Mouse (Mus musculus) limb, embryonic 13.5 days (tissue): ENCODE results near the gene Sh3gl2. TPM values are rescaled to one million over a fixed set of nuclear protein-coding genes. Genes with fewer than 3 reads are reported as not detected.
A peak's percentile ranks its signal among the peaks of the same experiment; 100 is the strongest.

ENCODE experiments used
- ATAC-seq: fragments of 200-750 bp; cut with Nextera tagmentation; 2 replicates; pipeline ENCODE4 v1.8.0; 2017; ENCODE audit warnings: low read depth, moderate number of reproducible peaks, moderate TSS enrichment; ENCODE audit not compliant: low FRiP score
- H3K27ac ChIP-seq: fragments of 300-500 bp; sonication (generic); 2 replicates; pipeline ENCODE4 v1.5.1; 2015; ENCODE audit warnings: inconsistent platforms, mild to moderate bottlenecking, moderate library complexity
- H3K27me3 ChIP-seq: fragments of 300-500 bp; sonication (generic); 2 replicates; pipeline ENCODE4 v1.6.1; 2015; ENCODE audit warnings: mild to moderate bottlenecking, inconsistent platforms
- H3K36me3 ChIP-seq: fragments of 300-500 bp; sonication (generic); 2 replicates; pipeline ENCODE4 v1.6.1; 2015; ENCODE audit warnings: inconsistent platforms, mild to moderate bottlenecking, moderate library complexity
- H3K4me1 ChIP-seq: fragments of 300-500 bp; sonication (generic); 2 replicates; pipeline ENCODE4 v1.6.1; 2015; ENCODE audit warnings: inconsistent platforms
- H3K4me2 ChIP-seq: fragments of 300-500 bp; sonication (generic); replicated peaks from 2 replicates; pipeline ENCODE4 v1.6.1; 2015; ENCODE audit warnings: inconsistent platforms, mild to moderate bottlenecking, moderate library complexity
- H3K4me3 ChIP-seq: fragments of 300-500 bp; sonication (generic); 2 replicates; pipeline ENCODE4 v1.5.1; 2015; ENCODE audit warnings: moderate library complexity, mild to moderate bottlenecking, inconsistent platforms
- H3K9ac ChIP-seq: fragments of 300-500 bp; sonication (generic); 2 replicates; pipeline ENCODE4 v1.6.1; 2015; ENCODE audit warnings: mild to moderate bottlenecking, inconsistent platforms
- H3K9me3 ChIP-seq: fragments of 300-500 bp; sonication (generic); 2 replicates; pipeline ENCODE4 v1.6.1; 2016; ENCODE audit warnings: inconsistent platforms
- WGBS: fragments of 180-500 bp; shearing (Covaris S2); methylation state at CpG from one replicate; pipeline ENCODE4 v1.1.7; 2015; 5-methylcytosine and 5-hydroxymethylcytosine counted together
- polyA plus RNA-seq: library from polyadenylated mRNA; unstranded; fragments of >200 nt; fragmentation: Nextera tagmentation; extraction: Ambion mirVana; gene quantifications from 2 replicates; pipeline ENCODE4 v1.2.1, GENCODE M21; 2015

Gene Sh3gl2
- polyA plus RNA-seq, 1 experiment from 2014 or later: 4.0 TPM

DNA sequence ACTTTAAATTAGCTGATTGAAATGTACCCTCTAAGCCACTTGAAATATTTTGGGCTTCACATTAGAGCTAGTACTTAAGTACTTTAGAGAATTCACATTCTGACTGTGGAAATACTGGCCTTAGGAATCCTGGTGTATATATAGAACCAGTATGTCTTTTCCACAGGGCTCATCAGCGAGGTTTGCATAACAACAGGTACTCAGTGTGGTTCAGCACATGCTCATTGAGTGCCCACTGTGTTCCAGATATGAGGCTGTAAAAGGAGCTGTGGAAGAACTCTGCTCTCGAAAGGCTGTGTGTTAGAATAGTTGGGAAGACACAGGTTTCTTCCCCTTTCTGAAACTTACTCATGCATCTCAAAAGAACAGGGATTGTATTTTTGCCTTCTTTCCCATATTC is 302.1 kb downstream of the Sh3gl2 start:
- Histone ChIP-seq H3K4me3 (no peak overlapping the region), H3K9ac (no peak overlapping the region), H3K36me3 (no peaks in the 10 kb centered on the region), H3K27me3 (peaks cover 3% of the 10 kb centered on the region), H3K27ac (no peak overlapping the region), H3K9me3 (no peaks in the 10 kb centered on the region), H3K4me2 (no peak overlapping the region), H3K4me1 (peaks cover 6% of the 10 kb centered on the region)
- WGBS: 62% methylated on average over 2 of the region's 2 CpGs
- no peak for ATAC-seq

DNA sequence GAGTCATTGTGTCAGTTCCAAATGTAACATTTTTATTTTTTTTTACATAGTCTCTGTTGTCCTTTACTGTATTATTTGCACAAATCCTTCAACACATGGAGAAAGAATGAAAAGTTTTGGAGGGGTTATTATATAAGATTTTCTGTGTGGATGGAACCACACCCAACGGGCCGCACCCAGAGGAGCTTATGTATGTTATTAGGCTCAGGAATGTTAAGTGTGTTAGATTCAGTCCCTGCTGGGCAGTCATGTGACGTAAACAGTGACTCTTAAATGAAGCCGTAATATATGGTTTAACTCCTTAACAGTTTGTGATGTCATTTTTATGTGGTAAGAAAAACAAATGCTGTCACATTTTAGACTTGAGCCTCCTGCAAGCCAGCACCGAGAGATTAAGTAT is 302.6 kb downstream of the Sh3gl2 start:
- 45% methylated on average over 5 of the region's 5 CpGs for WGBS
- H3K4me3 ChIP-seq: no peak overlapping the region
- no peaks in the 10 kb centered on the region for H3K36me3 ChIP-seq
- H3K9me3 ChIP-seq: no peaks in the 10 kb centered on the region
- no peak for ATAC-seq
- no peak overlapping the region for H3K27ac ChIP-seq
- H3K27me3 ChIP-seq: peaks cover 8% of the 10 kb centered on the region
- H3K4me2 ChIP-seq: no peak overlapping the region
- H3K4me1 ChIP-seq: peaks cover 6% of the 10 kb centered on the region
- no peak overlapping the region for H3K9ac ChIP-seq

DNA sequence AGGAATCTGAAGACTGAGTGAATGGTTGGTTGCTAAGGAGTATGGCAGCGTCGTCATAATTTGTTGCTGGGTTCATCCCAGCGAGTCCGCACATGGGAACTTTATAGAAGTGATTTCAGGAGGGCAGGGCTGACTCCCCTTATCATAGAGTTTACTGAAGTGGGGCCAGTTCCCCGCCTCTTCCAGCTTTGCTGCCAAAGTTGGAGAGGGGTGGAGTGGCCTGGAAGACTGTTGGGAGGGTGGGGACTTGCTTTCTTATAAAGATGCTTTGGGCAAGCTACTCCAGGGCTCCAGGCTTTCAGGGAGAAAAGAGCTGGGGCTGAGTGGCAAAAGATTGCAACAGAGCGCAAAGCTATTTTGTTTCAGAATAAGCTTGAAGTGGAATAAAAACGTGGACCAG is 308.4 kb downstream of the Sh3gl2 start:
- Histone ChIP-seq H3K9ac (no peak overlapping the region), H3K4me2 (peak overlapping the region; percentile 99), H3K27ac (no peak overlapping the region), H3K4me1 (peaks cover 14% of the 10 kb centered on the region), H3K4me3 (no peak overlapping the region; the same call in 1 of the 2 replicates), H3K36me3 (no peaks in the 10 kb centered on the region), H3K27me3 (peaks cover 41% of the 10 kb centered on the region), H3K9me3 (no peaks in the 10 kb centered on the region)
- WGBS: 32% methylated on average over 7 of the region's 7 CpGs
- ATAC-seq: no peak

DNA sequence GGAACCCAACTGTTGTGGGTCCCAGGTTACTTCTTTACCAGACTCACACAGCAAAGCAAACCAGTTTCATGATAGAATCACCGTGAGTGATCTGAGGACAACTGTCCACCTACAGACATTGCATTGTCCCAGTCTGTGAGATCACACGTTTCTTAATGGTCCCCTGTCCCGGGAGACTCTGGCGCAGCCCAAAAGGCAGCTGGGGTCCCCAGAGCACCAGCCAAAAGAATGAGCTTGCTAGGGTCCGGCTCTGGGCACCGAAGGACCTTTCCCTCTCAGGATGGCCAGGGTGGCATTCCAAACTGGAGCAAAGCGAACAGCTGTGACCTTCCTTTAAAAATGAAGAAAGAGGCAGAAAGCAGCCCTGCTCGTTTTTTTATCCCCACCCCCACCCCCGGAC is 308.9 kb downstream of the Sh3gl2 start, which contains the start of gene Adamtsl1:
Gene Adamtsl1 (plus strand): TSS at position 381 of the 400 bp plus-strand sequence.
- H3K9ac ChIP-seq: peak within 1 kb of the TSS; percentile 68
- peak within 1 kb of the TSS; percentile 99 for H3K4me2 ChIP-seq
- H3K4me3 ChIP-seq: peak within 1 kb of the TSS; percentile 58
- H3K9me3 ChIP-seq: no peaks in the 10 kb centered on the region
- peaks cover 14% of the 10 kb centered on the region for H3K4me1 ChIP-seq
- WGBS: 3% methylated on average over 9 of the region's 9 CpGs
- ATAC-seq: no peak
- H3K27me3 ChIP-seq: peaks cover 41% of the 10 kb centered on the region
- H3K27ac ChIP-seq: no peak within 1 kb of the TSS
- no peaks in the 10 kb centered on the region for H3K36me3 ChIP-seq

DNA sequence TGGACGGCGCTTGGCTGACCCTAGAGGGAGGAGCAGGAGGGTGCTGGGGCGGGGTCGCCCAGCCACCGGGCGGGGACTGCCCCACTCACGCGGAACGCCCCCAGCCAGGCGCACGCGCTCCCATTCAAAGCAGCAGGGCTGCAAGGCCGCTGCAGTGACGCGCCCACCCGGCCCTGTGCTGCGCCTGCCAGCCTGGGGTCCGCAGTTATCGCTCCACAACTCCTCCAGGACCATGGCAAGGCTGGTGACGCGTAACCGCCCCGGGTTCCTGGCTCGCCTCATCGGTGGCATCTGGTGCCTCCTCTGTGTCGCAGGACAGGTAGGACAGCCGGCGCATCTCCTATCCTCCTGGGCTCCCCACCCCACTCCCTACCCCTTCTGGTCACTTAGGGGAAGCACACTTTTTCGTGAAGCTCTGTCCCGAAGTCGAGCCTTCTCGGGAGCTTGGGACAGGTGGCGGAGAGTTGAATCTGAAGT is 309.3 kb downstream of the Sh3gl2 start:
- Histone ChIP-seq H3K9me3 (no peaks in the 10 kb centered on the region), H3K36me3 (no peaks in the 10 kb centered on the region), H3K4me1 (peaks cover 14% of the 10 kb centered on the region), H3K27me3 (peaks cover 41% of the 10 kb centered on the region), H3K27ac (no peak overlapping the region), H3K9ac (peak overlapping the region; percentile 68), H3K4me2 (peak overlapping the region; percentile 99), H3K4me3 (peak overlapping the region; percentile 58)
- under 1% methylated on average over 33 of the region's 33 CpGs for WGBS
- ATAC-seq: peak; percentile 91

DNA sequence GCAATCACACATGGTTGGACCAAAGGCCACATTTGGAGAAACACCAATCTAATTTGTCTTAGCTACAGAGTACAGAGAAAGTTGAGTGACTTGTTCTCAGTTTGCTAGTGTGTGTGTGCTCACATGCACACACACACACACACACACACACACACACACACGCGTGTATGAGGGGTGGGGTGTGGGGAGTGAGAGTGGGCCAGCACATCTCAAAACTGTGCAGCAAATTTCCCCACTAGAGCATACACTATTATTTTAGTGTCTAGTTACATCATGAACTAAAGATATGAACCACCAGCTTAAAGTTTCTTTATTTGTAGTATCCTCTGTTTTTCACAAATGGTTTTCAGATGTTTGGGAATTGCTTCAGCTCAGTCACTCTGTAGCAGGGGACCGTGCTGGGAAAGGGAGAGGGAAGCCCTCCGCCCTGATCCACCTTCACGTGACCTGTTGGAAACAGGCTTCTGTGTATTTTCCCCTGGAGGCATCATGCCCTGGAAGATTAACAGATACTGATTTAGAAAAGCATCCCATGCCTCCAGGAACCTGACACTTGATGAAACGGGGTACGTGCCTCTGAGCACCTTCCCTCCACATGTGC is 322.1 kb downstream of the Sh3gl2 start:
- no peaks in the 10 kb centered on the region for H3K36me3 ChIP-seq
- H3K27me3 ChIP-seq: no peaks in the 10 kb centered on the region
- no peaks in the 10 kb centered on the region for H3K9me3 ChIP-seq
- 0 out of 2 replicates have a peak, but pooled peaks cover 3% of the 10 kb centered on the region for H3K4me1 ChIP-seq
- H3K27ac ChIP-seq: no peak overlapping the region
- H3K4me3 ChIP-seq: no peak overlapping the region
- no peak overlapping the region for H3K4me2 ChIP-seq
- ATAC-seq: no peak; the same call in 1 of the 2 replicates
- no peak overlapping the region for H3K9ac ChIP-seq
- 58% methylated on average over 7 of the region's 7 CpGs for WGBS

DNA sequence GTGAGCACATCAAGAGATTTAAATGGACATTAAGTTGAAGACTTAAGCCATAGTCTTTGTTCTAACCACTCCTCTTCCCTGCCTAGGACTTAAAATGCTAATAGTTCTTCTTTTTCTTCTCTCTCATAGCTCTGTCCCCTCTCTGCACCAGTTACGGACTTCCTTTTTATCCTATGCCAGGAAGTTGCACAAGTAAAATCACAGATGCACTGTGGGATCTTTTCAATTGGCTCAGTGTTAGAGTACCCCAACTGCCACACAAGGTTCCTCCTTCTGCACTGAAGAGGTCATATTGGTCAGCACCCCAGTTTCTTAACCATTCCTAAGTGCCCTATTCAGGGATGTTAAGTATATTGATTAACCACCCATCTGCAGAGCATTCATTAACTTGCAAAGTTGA is 324.9 kb downstream of the Sh3gl2 start:
- Histone ChIP-seq H3K27me3 (no peaks in the 10 kb centered on the region), H3K27ac (no peak overlapping the region), H3K4me1 (0 out of 2 replicates have a peak, but pooled peaks cover 3% of the 10 kb centered on the region), H3K36me3 (no peaks in the 10 kb centered on the region), H3K9ac (no peak overlapping the region), H3K9me3 (no peaks in the 10 kb centered on the region), H3K4me2 (no peak overlapping the region), H3K4me3 (no peak overlapping the region)
- WGBS: 88% methylated on average over 1 of the region's 1 CpGs
- ATAC-seq: no peak

DNA sequence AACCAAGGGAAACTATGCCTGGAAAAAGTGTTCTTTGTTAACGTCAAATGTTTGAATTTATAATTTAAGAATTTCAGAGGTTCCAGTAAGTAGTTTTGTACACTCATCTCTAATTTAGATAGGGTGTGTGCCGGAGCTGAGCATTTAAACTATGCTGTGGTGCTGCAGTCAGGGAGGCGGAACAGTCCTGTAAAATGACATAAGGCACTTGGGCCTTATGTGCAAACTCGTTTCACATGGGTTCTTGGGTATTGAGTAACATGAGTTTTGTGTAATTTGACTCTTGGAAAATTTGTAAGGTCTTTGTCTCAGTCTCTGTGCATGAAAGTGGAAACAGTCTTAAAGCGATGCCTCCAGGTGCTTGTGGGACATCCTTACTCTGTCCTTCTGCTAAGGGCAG is 334.8 kb downstream of the Sh3gl2 start:
- 38% methylated on average over 5 of the region's 5 CpGs for WGBS
- H3K4me2 ChIP-seq: no peak overlapping the region
- no peak overlapping the region for H3K27ac ChIP-seq
- H3K27me3 ChIP-seq: no peaks in the 10 kb centered on the region
- H3K9ac ChIP-seq: no peak overlapping the region
- no peaks in the 10 kb centered on the region for H3K36me3 ChIP-seq
- H3K4me3 ChIP-seq: no peak overlapping the region
- H3K4me1 ChIP-seq: 0 out of 2 replicates have a peak, but pooled peaks cover 5% of the 10 kb centered on the region
- no peaks in the 10 kb centered on the region for H3K9me3 ChIP-seq
- no peak; the same call in 1 of the 2 replicates for ATAC-seq

DNA sequence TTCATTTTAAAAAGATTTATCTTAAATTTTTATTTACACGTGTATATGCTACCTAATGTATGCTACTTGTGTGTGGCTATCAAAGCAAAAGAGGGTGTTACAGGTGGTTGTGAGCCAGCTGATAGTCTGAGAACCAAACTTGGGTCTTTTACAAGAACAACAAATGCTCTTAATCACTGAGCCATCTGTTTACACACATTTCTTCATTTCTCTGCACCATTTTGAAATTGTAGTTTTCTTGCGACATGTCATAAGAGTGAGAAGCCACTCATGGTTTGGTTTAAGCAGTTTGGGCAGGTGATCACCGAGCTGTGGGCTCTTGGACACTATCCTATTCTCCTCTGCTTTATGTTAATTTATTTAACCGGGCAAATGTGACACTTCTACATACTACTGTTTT is 338.3 kb downstream of the Sh3gl2 start:
- Histone ChIP-seq H3K4me1 (0 out of 2 replicates have a peak, but pooled peaks cover 5% of the 10 kb centered on the region), H3K9ac (no peak overlapping the region), H3K27me3 (no peaks in the 10 kb centered on the region), H3K9me3 (no peaks in the 10 kb centered on the region), H3K27ac (no peak overlapping the region), H3K36me3 (no peaks in the 10 kb centered on the region), H3K4me2 (no peak overlapping the region), H3K4me3 (no peak overlapping the region)
- 80% methylated on average over 4 of the region's 4 CpGs for WGBS
- no peak for ATAC-seq

DNA sequence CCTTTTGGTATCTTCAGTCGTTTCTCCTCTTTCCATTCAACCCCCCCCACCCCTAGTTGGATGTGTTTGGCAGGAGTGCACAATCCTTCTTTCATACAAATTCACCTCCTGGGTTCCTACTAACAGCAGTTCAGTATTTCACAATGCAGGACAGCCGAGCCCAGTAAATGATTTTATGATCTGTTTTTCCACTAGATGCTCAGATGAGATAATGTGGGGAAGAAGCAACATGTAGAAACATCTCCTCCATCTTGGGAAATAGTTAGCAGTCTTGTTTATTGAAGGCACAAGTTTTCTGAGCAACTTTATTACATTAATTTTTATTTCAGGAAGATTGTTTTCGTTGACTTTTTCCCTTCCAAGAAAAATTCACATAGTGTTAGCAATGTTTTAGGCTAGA is 349.8 kb downstream of the Sh3gl2 start:
- no peaks in the 10 kb centered on the region for H3K4me1 ChIP-seq
- no peak overlapping the region for H3K27ac ChIP-seq
- no peaks in the 10 kb centered on the region for H3K27me3 ChIP-seq
- no peak overlapping the region for H3K9ac ChIP-seq
- H3K9me3 ChIP-seq: no peaks in the 10 kb centered on the region
- no peak for ATAC-seq
- no peak overlapping the region for H3K4me2 ChIP-seq
- H3K4me3 ChIP-seq: no peak overlapping the region
- 69% methylated on average over 3 of the region's 3 CpGs for WGBS
- H3K36me3 ChIP-seq: no peaks in the 10 kb centered on the region

DNA sequence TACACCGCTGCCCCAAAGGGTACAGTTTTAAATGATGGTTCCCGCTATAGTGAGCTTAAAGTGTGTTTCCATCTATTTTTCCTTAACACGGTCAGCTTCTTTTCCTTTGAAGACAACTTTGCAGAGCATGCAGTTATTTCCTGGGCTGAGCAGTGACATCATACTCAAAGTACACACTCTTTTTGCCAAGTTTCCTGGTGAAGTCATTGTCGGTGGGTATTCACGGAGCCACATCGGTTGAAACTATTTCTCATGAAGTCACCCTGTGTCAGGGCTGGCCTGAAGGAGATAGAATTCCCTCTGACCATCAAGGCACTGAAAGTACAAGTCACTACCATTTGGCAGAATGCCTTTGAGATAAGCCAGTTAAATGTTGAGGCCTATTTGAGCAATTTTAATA is 354.8 kb downstream of the Sh3gl2 start:
- H3K4me2 ChIP-seq: no peak overlapping the region
- no peaks in the 10 kb centered on the region for H3K4me1 ChIP-seq
- no peak overlapping the region for H3K27ac ChIP-seq
- no peak overlapping the region for H3K9ac ChIP-seq
- no peak overlapping the region for H3K4me3 ChIP-seq
- H3K27me3 ChIP-seq: no peaks in the 10 kb centered on the region
- WGBS: 87% methylated on average over 6 of the region's 6 CpGs
- H3K9me3 ChIP-seq: no peaks in the 10 kb centered on the region
- no peak for ATAC-seq
- H3K36me3 ChIP-seq: no peaks in the 10 kb centered on the region

DNA sequence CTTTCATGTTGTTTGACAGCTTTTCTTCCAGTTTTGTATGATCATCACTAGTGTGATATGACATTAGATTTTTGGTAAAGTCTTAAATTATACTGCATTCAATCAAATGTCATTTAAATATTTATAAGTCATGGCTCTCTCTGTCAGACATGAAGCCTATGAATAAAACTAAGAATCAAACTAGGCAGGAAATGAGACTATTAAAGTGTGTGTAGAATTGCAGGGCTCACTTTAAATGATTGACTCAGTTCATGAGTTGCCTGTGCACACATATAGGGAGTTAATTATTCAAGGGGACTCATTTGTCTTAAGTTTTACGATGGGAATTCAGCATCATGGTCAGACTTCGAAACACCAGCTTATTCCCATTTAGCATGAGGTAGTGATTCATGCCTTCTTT is 380.5 kb downstream of the Sh3gl2 start:
- Histone ChIP-seq H3K27ac (no peak overlapping the region), H3K9me3 (no peaks in the 10 kb centered on the region), H3K9ac (no peak overlapping the region), H3K4me3 (no peak overlapping the region), H3K4me1 (peaks cover 6% of the 10 kb centered on the region; the same call in 1 of the 2 replicates), H3K4me2 (no peak overlapping the region), H3K27me3 (no peaks in the 10 kb centered on the region), H3K36me3 (no peaks in the 10 kb centered on the region)
- ATAC-seq: no peak
- WGBS: 41% methylated on average over 2 of the region's 2 CpGs

DNA sequence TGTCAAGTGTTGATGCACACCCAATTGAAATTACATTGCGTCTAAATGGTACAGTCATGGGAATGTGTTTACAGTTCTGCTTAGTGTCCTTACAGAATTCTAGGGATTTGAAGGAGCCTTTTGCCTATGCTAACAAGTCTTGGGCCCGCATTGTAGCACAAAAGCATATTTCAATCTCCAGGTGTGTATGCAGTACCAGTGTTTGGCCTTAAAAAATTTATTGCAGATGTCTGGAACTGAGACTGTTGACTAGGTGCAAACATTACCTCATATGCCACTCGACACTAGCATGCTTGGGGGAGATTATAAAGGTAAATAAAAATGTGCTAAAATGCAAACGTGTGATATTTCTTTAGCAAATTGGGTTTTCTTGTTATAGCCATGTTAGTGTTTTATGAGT is 384.0 kb downstream of the Sh3gl2 start:
- Histone ChIP-seq H3K36me3 (no peaks in the 10 kb centered on the region), H3K4me1 (peaks cover 6% of the 10 kb centered on the region; the same call in 1 of the 2 replicates), H3K4me2 (no peak overlapping the region), H3K9ac (no peak overlapping the region), H3K27me3 (no peaks in the 10 kb centered on the region), H3K27ac (no peak overlapping the region), H3K4me3 (no peak overlapping the region), H3K9me3 (no peaks in the 10 kb centered on the region)
- ATAC-seq: no peak
- 36% methylated on average over 4 of the region's 4 CpGs for WGBS
